Mouse (Mus musculus) intestine, embryonic 14.5 days (tissue): ENCODE data around the gene Kpna3. TPM values are rescaled to one million over a fixed set of nuclear protein-coding genes. Genes with fewer than 3 reads are reported as not detected.

Source experiments
- ATAC-seq: fragments of 200-750 bp; cut with Nextera tagmentation; replicated peaks from 2 replicates; pipeline ENCODE4 v1.8.0; 2017; ENCODE audit warnings: low read depth, moderate number of reproducible peaks, moderate TSS enrichment, moderate library complexity; ENCODE audit not compliant: low FRiP score, low TSS enrichment
- DNase-seq: peaks from one replicate; pipeline ENCODE4 v3.0.0-alpha.2; 2018; ENCODE audit warnings: low spot score
- H3K27ac ChIP-seq: fragments of 300-500 bp; sonication (generic); 2 replicates; pipeline ENCODE4 v1.5.1; 2014; ENCODE audit warnings: low read depth, mild to moderate bottlenecking, control low read depth
- H3K27me3 ChIP-seq: fragments of 300-500 bp; sonication (generic); replicated peaks from 2 replicates; pipeline ENCODE4 v1.6.1; 2014; ENCODE audit warnings: low read length, control low read depth; ENCODE audit not compliant: control insufficient read depth, insufficient read depth
- H3K36me3 ChIP-seq: fragments of 300-500 bp; sonication (generic); 2 replicates; pipeline ENCODE4 v1.6.1; 2014; ENCODE audit warnings: low read length, control low read depth; ENCODE audit not compliant: control insufficient read depth, insufficient read depth
- H3K4me1 ChIP-seq: fragments of 300-500 bp; sonication (generic); replicated peaks from 2 replicates; pipeline ENCODE4 v1.6.1; 2014; ENCODE audit warnings: low read length, control low read depth, mixed read lengths; ENCODE audit not compliant: control insufficient read depth, insufficient read depth
- H3K4me2 ChIP-seq: fragments of 300-500 bp; sonication (generic); 2 replicates; pipeline ENCODE4 v1.6.1; 2014; ENCODE audit warnings: low read length
- H3K4me3 ChIP-seq: fragments of 300-500 bp; sonication (generic); 2 replicates; pipeline ENCODE4 v1.5.1; 2014; ENCODE audit warnings: low read depth, low read length, control low read depth, mixed read lengths
- H3K9ac ChIP-seq: fragments of 300-500 bp; sonication (generic); 2 replicates; pipeline ENCODE4 v1.6.1; 2014; ENCODE audit warnings: mild to moderate bottlenecking, low read length
- H3K9me3 ChIP-seq: fragments of 300-500 bp; sonication (generic); 2 replicates; pipeline ENCODE4 v1.6.1; 2016; ENCODE audit warnings: low read length, control low read depth; ENCODE audit not compliant: control insufficient read depth
- WGBS: fragments of 180-500 bp; shearing (Covaris S2); extraction: QIAGEN DNeasy Blood & Tissue Kit; methylation state at CpG from one replicate; pipeline ENCODE4 v1.1.7; 2014; 5-methylcytosine and 5-hydroxymethylcytosine counted together
- polyA plus RNA-seq: library from polyadenylated mRNA; unstranded; fragments of >200 nt; fragmentation: Nextera tagmentation; extraction: Ambion mirVana; gene quantifications from 2 replicates; pipeline ENCODE4 v1.2.1, GENCODE M21; 2014

Gene Kpna3
- polyA plus RNA-seq, 1 experiment from 2014 or later = 56.6 TPM

DNA sequence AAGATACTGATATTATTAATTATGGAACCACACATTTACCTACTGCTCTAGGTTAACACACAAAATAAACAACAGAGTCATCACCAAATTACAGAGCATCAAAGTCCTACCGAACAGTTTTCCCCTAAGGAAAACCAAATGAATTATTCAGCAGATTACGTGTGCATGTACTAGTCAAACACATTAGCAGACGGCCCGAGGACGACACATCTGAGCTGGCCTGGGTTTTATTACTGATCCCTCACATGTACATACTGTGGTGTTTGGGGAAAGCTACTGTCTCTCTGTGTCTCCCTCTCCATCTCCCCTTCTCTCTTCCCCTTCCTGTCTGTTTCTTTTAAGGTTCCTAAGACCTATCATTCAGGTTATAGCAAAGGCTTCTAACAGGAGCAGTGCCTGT lies 25.5 kb downstream of the Kpna3 start:
- ATAC-seq (no peak), DNase-seq (no peak)
- no peak overlapping the region for H3K4me3 ChIP-seq
- no peaks in the 10 kb centered on the region for H3K36me3 ChIP-seq
- no peak overlapping the region for H3K27ac ChIP-seq
- H3K9me3 ChIP-seq = no peaks in the 10 kb centered on the region
- H3K27me3 ChIP-seq = no peaks in the 10 kb centered on the region
- no peak overlapping the region for H3K4me2 ChIP-seq
- H3K4me1 ChIP-seq = 0 out of 2 replicates have a peak, but pooled peaks cover 5% of the 10 kb centered on the region
- no peak overlapping the region for H3K9ac ChIP-seq
- 67% methylated on average over 5 of the region's 5 CpGs for WGBS

DNA sequence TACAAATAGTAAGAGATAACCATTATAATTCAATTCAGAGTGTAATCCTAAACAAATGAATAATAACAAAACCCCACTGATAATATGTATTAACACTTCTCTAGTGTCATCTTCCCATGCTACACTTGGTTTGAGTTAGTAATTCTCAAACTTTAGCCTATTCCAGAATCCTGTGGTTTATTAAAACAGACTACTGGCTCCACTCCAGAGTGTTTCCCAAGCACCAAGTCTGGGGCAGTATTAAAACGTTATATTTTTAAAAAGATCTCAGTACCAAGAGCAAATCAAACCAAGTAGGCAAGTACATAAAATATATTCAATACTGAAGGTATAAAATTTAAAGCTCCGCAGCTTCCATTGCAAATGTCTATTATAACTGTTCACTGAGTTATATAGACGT lies 26.0 kb downstream of the Kpna3 start:
- no peaks in the 10 kb centered on the region for H3K9me3 ChIP-seq
- no peak overlapping the region for H3K9ac ChIP-seq
- no peak for DNase-seq
- no peaks in the 10 kb centered on the region for H3K36me3 ChIP-seq
- H3K4me3 ChIP-seq = no peak overlapping the region
- no peak for ATAC-seq
- 69% methylated on average over 3 of the region's 3 CpGs for WGBS
- H3K27me3 ChIP-seq = no peaks in the 10 kb centered on the region
- H3K4me2 ChIP-seq = no peak overlapping the region
- no peak overlapping the region for H3K27ac ChIP-seq
- 0 out of 2 replicates have a peak, but pooled peaks cover 5% of the 10 kb centered on the region for H3K4me1 ChIP-seq

DNA sequence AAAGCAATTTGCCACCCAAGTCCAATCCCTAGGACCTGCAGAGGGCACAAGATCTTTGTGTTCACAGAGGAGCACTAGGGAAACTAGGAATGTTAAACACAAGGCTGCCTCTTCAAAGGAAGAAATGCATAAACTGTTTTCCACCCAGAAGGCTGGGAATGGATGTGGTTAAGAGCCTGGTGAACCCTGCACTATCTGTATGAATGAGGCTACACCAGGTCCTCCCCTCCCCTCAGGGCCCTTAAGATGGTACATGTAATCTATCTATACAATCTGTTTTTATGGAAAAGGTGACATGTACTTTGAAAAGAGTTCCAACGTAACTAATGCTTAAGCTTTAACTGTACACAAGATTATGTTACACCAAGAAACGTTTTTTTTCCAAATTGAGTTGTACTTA lies 29.7 kb downstream of the Kpna3 start:
- ATAC-seq = no peak
- H3K9me3 ChIP-seq = no peaks in the 10 kb centered on the region
- no peaks in the 10 kb centered on the region for H3K27me3 ChIP-seq
- H3K4me1 ChIP-seq = no peaks in the 10 kb centered on the region
- H3K36me3 ChIP-seq = no peaks in the 10 kb centered on the region
- no peak for DNase-seq
- H3K27ac ChIP-seq = no peak overlapping the region
- no peak overlapping the region for H3K4me2 ChIP-seq
- no peak overlapping the region for H3K4me3 ChIP-seq
- 53% methylated on average over 2 of the region's 2 CpGs for WGBS
- no peak overlapping the region for H3K9ac ChIP-seq

DNA sequence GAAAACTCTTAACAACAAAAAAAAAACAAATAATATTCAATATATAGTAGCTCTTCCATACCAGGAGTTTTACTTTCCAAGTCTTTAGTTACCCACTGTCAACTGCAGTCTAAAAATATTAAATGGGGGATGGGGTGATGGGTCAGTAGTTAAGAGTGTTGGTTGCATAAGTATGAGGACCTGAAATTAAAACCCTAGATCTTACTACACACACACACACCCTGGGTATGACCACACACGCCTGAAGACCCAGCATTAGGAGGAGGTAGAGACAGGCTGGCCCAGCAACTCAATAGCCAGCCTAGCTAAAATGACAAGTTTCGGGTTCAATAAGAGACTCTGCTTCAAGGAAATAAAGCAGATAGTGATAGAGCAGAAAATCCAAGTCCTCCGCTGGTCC lies 32.6 kb downstream of the Kpna3 start:
- Histone ChIP-seq H3K4me2 (no peak overlapping the region), H3K4me3 (no peak overlapping the region), H3K27me3 (no peaks in the 10 kb centered on the region), H3K9me3 (no peaks in the 10 kb centered on the region), H3K9ac (no peak overlapping the region), H3K4me1 (no peaks in the 10 kb centered on the region), H3K36me3 (peaks cover 3% of the 10 kb centered on the region), H3K27ac (no peak overlapping the region)
- WGBS = 93% methylated on average over 3 of the region's 3 CpGs
- DNase-seq (no peak), ATAC-seq (no peak)

DNA sequence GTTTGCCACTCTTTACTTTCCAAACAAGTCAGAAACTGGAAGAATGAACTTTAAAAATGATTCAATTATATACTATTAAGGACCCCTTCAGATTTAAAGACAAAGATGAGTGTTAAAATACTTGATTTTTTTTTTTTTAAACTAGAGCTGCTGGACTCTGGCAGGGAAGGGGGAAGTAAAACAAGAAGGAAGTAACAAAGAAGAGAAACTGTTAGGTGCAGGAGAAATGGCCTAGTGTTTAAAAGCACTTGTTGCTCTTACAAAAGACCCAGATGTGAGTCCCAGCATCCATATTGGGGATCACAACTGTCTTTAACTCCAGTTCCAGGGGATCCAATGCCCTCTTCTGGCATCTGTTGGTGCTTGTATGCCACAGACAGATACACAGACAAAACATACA lies 33.9 kb downstream of the Kpna3 start:
- Histone ChIP-seq H3K9me3 (no peaks in the 10 kb centered on the region), H3K27me3 (no peaks in the 10 kb centered on the region), H3K36me3 (peaks cover 12% of the 10 kb centered on the region), H3K4me2 (no peak overlapping the region), H3K9ac (no peak overlapping the region), H3K4me1 (no peaks in the 10 kb centered on the region), H3K4me3 (no peak overlapping the region), H3K27ac (no peak overlapping the region)
- DNase-seq (no peak), ATAC-seq (no peak)

DNA sequence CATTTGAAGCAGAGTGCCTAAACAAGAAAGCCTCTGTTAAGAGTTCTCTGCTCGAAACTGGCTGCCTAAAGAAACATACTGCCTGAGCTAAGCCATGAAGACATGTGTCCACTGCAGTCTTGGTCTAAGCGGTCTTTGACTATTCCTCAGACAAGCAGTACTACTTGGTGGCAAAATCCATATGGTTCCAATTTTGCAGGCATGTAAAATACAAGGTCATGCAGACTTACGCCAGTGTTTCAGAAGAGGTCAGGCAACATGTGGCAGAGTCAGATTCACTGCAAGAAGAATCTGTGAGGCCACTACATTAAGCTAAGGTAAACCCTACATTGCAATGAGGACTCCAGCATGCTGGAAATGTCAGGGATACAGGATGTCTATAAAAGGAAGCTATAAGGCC lies 34.7 kb downstream of the Kpna3 start:
- no peak overlapping the region for H3K4me3 ChIP-seq
- 85% methylated on average over 3 of the region's 3 CpGs for WGBS
- H3K36me3 ChIP-seq = peaks cover 18% of the 10 kb centered on the region
- H3K4me1 ChIP-seq = no peaks in the 10 kb centered on the region
- H3K9me3 ChIP-seq = no peaks in the 10 kb centered on the region
- DNase-seq (no peak), ATAC-seq (no peak)
- no peaks in the 10 kb centered on the region for H3K27me3 ChIP-seq
- no peak overlapping the region for H3K9ac ChIP-seq
- H3K4me2 ChIP-seq = no peak overlapping the region
- no peak overlapping the region for H3K27ac ChIP-seq

DNA sequence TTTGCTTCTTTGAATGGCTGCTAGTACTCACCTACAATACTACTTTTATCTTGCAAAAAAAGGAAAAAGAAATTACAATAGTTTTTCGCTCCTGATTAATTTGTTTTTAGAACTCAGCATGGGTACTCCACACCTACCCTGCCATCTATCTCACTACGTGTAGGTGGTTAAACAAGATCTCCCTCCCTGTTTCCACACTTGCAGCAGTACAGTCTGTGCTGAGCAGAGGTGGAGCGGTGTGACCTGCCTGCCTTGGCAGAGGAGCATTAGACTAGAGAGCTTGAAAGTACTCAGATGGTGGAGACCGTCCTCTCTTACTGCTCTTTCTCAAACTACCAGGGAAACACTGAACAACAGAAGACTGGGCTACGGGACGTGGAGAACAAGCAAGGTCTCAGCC lies 44.9 kb downstream of the Kpna3 start:
- no peak for DNase-seq
- H3K9ac ChIP-seq = no peak overlapping the region
- WGBS = 82% methylated on average over 6 of the region's 6 CpGs
- ATAC-seq = no peak
- no peaks in the 10 kb centered on the region for H3K9me3 ChIP-seq
- H3K4me2 ChIP-seq = no peak overlapping the region
- no peaks in the 10 kb centered on the region for H3K4me1 ChIP-seq
- peaks cover 35% of the 10 kb centered on the region for H3K36me3 ChIP-seq
- no peaks in the 10 kb centered on the region for H3K27me3 ChIP-seq
- H3K27ac ChIP-seq = no peak overlapping the region
- H3K4me3 ChIP-seq = no peak overlapping the region

DNA sequence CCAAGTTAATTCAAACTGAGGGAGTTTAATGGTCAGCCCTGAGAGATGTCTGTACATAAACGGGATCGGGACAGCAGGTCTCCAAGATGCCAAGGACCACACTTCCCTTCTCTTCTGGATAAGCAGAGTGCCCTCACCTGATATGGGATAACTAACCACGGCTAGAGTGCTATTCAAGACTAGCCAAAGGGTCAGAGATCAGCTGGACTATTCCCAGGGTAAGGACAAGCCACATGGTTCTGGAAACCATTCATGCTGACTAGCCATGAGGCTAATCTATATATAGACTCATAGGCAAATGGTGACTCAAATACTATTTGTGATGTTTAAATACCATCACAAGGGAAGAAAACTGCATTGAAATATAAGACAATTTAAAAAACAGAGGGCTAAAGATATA lies 49.1 kb downstream of the Kpna3 start:
- Histone ChIP-seq H3K9ac (no peak overlapping the region), H3K4me3 (no peak overlapping the region), H3K27ac (no peak overlapping the region), H3K4me2 (no peak overlapping the region), H3K36me3 (peaks cover 30% of the 10 kb centered on the region), H3K4me1 (no peaks in the 10 kb centered on the region), H3K9me3 (no peaks in the 10 kb centered on the region), H3K27me3 (no peaks in the 10 kb centered on the region)
- no peak for ATAC-seq
- 88% methylated on average over 3 of the region's 3 CpGs for WGBS
- DNase-seq = no peak

DNA sequence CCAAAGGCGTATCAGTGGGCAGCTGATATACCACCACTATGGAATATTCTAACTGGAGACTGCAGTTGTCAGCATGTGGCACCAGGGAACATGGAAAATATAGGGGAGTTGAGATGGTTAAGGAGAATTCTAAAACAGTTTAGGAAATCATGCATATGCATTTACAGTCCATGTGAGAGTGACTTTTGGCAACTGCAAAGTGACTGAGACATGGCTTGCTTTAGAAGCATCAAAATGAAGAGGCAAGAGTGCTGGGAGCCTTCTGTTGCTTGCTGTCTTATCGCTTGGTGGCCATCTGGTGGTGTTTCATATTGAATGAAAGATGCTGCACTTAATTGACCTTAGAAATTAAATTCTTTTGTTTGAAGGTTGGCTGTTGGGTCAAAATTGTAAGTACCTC lies 72.4 kb downstream of the Kpna3 start:
- Histone ChIP-seq H3K27ac (no peak overlapping the region), H3K9me3 (no peaks in the 10 kb centered on the region), H3K27me3 (no peaks in the 10 kb centered on the region), H3K9ac (no peak overlapping the region), H3K4me2 (no peak overlapping the region), H3K36me3 (peaks cover 45% of the 10 kb centered on the region), H3K4me1 (peaks cover 6% of the 10 kb centered on the region; the same call in 1 of the 2 replicates), H3K4me3 (no peak overlapping the region)
- DNase-seq (peak; percentile 12), ATAC-seq (no peak)
- 92% methylated on average over 2 of the region's 2 CpGs for WGBS
